Mouse (Mus musculus) gastrocnemius, adult 18-20 months (tissue): ENCODE results near the gene Ccdc80. TPM values are rescaled to one million over a fixed set of nuclear protein-coding genes. Genes with fewer than 3 reads are reported as not detected.
A peak's percentile ranks its signal among the peaks of the same experiment; 100 is the strongest.

Experiments used
- DNase-seq: peaks from one replicate; pipeline ENCODE4 v3.0.0; 2021; ENCODE audit warnings: low spot score
- long read RNA-seq, 2 experiments: library from polyadenylated mRNA; stranded (forward); transcript quantifications; one replicate each; pipeline ENCODE4 v2.0.0; 2021
- total RNA-seq, 2 experiments: library from RNA; stranded (reverse); gene quantifications; 2 replicates each; pipeline ENCODE4 v1.2.3; 2021

Ccdc80 gene
- total RNA-seq = 10 to 100 TPM; 13.2 to 26.4 TPM
- long read RNA-seq, experiment 1, full-length matches to known transcripts = 5 of 9 reads
- long read RNA-seq, experiment 1, partial matches to known transcripts = 1 of 9 reads
- long read RNA-seq, experiment 1, other reads (novel, unspliced or antisense) = 3 of 9 reads
- long read RNA-seq, experiment 2, partial matches to known transcripts = 1 of 3 reads
- long read RNA-seq, experiment 2, other reads (novel, unspliced or antisense) = 0 of 3 reads

- peak; percentile 62 for DNase-seq
Observed at GRCm38 (mm10) chr16:45093137-45093731, at the start of gene Ccdc80. Ccdc80 (plus strand) TSS chr16:45093402.

GRCm38 (mm10) chr16:45044844-45045243, 48.4 kb upstream of the Ccdc80 start:
- no peak for DNase-seq

- no peak for DNase-seq
Observed at GRCm38 (mm10) chr16:45057222-45057621, 36.0 kb upstream of the Ccdc80 start.

GRCm38 (mm10) chr16:45057922-45058321, 35.3 kb upstream of the Ccdc80 start:
- no peak for DNase-seq

GRCm38 (mm10) chr16:45061140-45061539, 32.1 kb upstream of the Ccdc80 start:
- DNase-seq = no peak

GRCm38 (mm10) chr16:45070383-45071083, 22.7 kb upstream of the Ccdc80 start:
- DNase-seq = peak; percentile 86

GRCm38 (mm10) chr16:45071424-45071823, 21.8 kb upstream of the Ccdc80 start:
- DNase-seq = no peak

- DNase-seq = no peak
Observed at GRCm38 (mm10) chr16:45077517-45078080, 15.6 kb upstream of the Ccdc80 start.

GRCm38 (mm10) chr16:45079322-45079721, 13.9 kb upstream of the Ccdc80 start:
- DNase-seq = no peak

GRCm38 (mm10) chr16:45088842-45089241, 4.4 kb upstream of the Ccdc80 start:
- no peak for DNase-seq

GRCm38 (mm10) chr16:45090005-45090404, 3.2 kb upstream of the Ccdc80 start:
- peak; percentile 83 for DNase-seq

GRCm38 (mm10) chr16:45094136-45094756, 1.0 kb downstream of the Ccdc80 start:
- no peak for DNase-seq

GRCm38 (mm10) chr16:45095030-45095429, 1.8 kb downstream of the Ccdc80 start:
- no peak for DNase-seq

GRCm38 (mm10) chr16:45095561-45096482, 2.6 kb downstream of the Ccdc80 start:
- no peak for DNase-seq

GRCm38 (mm10) chr16:45097467-45097866, 4.3 kb downstream of the Ccdc80 start:
- DNase-seq = no peak

GRCm38 (mm10) chr16:45098186-45098885, 5.1 kb downstream of the Ccdc80 start:
- no peak for DNase-seq

- no peak for DNase-seq
Observed at GRCm38 (mm10) chr16:45098886-45099210, 5.6 kb downstream of the Ccdc80 start.

- DNase-seq = no peak
Observed at GRCm38 (mm10) chr16:45100892-45101291, 7.7 kb downstream of the Ccdc80 start.

GRCm38 (mm10) chr16:45104993-45105392, 11.8 kb downstream of the Ccdc80 start:
- no peak for DNase-seq

- DNase-seq = no peak
Observed at GRCm38 (mm10) chr16:45108203-45108878, 15.1 kb downstream of the Ccdc80 start.
